Mouse (Mus musculus) testis, adult 2 months (tissue): ENCODE results near the gene Sorl1. TPM values are rescaled to one million over a fixed set of nuclear protein-coding genes. Genes with fewer than 3 reads are reported as not detected.

Experiments used
- H3K27ac ChIP-seq: fragments of 200-500 bp; 2 replicates; pipeline ENCODE4 v1.5.1; 2012; ENCODE audit warnings: low read depth, low read length; ENCODE audit not compliant: control insufficient read depth, insufficient read depth
- H3K27me3 ChIP-seq: fragments of 200-500 bp; 2 replicates; pipeline ENCODE4 v1.6.1; 2012; ENCODE audit warnings: mild to moderate bottlenecking, low read length, moderate library complexity; ENCODE audit not compliant: control insufficient read depth, insufficient read depth
- H3K36me3 ChIP-seq: fragments of 200-500 bp; 2 replicates; pipeline ENCODE4 v1.6.1; 2012; ENCODE audit warnings: mild to moderate bottlenecking, low read length; ENCODE audit not compliant: control insufficient read depth, insufficient read depth
- H3K4me1 ChIP-seq: fragments of 200-500 bp; 2 replicates; pipeline ENCODE4 v1.6.1; 2012; ENCODE audit warnings: low read length; ENCODE audit not compliant: control insufficient read depth, insufficient read depth
- H3K4me3 ChIP-seq: fragments of 200-500 bp; 2 replicates; pipeline ENCODE4 v1.5.1; 2012; ENCODE audit warnings: low read depth, mild to moderate bottlenecking, low read length, moderate library complexity, mixed read lengths; ENCODE audit not compliant: control insufficient read depth
- CTCF ChIP-seq: fragments of 200-500 bp; IDR thresholded peaks from 2 replicates; pipeline ENCODE4 v1.5.1; 2012; ENCODE audit warnings: low read depth, mild to moderate bottlenecking, inconsistent platforms, low read length, moderate library complexity; ENCODE audit not compliant: control insufficient read depth, insufficient read depth, insufficient replicate concordance
- POLR2A ChIP-seq: fragments of 200-500 bp; IDR thresholded peaks from 2 replicates; pipeline ENCODE4 v1.6.1; 2012; ENCODE audit warnings: low read depth, mild to moderate bottlenecking, inconsistent platforms, low read length, moderate library complexity; ENCODE audit not compliant: control insufficient read depth
- polyA plus RNA-seq: library from polyadenylated mRNA; depleted of rRNA; stranded (reverse); fragments of >200 nt; gene quantifications from 2 replicates; pipeline ENCODE4 v1.2.3, GENCODE M21; 2012

Sorl1 gene
- polyA plus RNA-seq, 1 experiment = 3.7 TPM

GRCm38 (mm10) chr9:42157981-42158380, 33.9 kb upstream of the Sorl1 start:
- H3K4me1 ChIP-seq = no peaks in the 10 kb centered on the region
- no peaks in the 10 kb centered on the region for H3K27me3 ChIP-seq
- no peak overlapping the region for H3K4me3 ChIP-seq
- no peak overlapping the region for H3K27ac ChIP-seq
- TF ChIP-seq POLR2A = no peak
- no peaks in the 10 kb centered on the region for H3K36me3 ChIP-seq

DNA sequence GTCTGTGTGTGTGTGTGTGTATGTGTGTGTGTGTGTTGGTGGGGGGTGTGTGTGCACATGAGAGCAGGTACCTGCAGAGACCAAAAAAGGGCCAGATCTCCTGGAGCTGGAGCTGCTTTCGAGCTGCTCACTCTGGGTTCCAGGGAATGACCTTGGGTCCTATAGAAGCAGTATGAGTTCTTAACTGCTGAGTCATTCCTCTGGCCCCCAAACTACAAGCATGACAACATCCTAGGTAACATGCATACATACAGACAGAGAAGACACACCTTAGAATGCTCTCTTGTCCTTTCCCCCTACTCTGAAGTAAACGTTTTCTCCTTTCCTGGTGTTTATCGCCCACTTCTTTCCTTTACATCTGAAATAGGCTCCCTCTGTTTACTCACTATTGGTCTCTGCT, 32.5 kb upstream of the Sorl1 start:
- Histone ChIP-seq H3K36me3 (no peaks in the 10 kb centered on the region), H3K27ac (no peak overlapping the region)
- TF ChIP-seq CTCF = no peak
- no peak for TF ChIP-seq POLR2A

DNA sequence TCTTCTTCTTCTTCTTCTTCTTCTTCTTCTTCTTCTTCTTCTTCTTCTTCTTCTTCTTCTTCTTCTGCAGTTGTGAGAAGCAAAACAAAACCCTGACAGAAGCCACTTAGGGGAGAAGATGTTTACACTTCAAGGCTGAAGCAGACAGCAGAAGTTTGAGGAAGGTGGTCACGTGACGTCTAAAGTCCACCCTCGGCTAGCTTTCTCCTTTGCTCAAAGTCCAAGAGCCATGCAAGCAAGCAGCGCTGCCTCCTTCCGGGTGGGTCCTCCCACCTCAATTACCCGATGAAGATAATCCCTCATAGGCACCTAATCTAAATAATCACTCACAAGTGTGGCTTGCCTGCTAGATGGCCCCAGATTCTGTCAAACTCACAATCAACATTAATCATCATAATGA, 30.6 kb upstream of the Sorl1 start:
- no peaks in the 10 kb centered on the region for H3K27me3 ChIP-seq
- no peaks in the 10 kb centered on the region for H3K4me1 ChIP-seq
- H3K36me3 ChIP-seq = no peaks in the 10 kb centered on the region
- no peak overlapping the region for H3K4me3 ChIP-seq
- no peak overlapping the region for H3K27ac ChIP-seq
- TF ChIP-seq CTCF (no peak), POLR2A (no peak)

More for the DNA sequence above, 32.5 kb upstream of the Sorl1 start:
- H3K27me3 ChIP-seq = no peaks in the 10 kb centered on the region
- no peak overlapping the region for H3K4me3 ChIP-seq
- no peaks in the 10 kb centered on the region for H3K4me1 ChIP-seq

- Histone ChIP-seq H3K4me3 (no peak overlapping the region), H3K36me3 (no peaks in the 10 kb centered on the region), H3K27ac (no peak overlapping the region), H3K27me3 (no peaks in the 10 kb centered on the region), H3K4me1 (no peaks in the 10 kb centered on the region)
- TF ChIP-seq CTCF = no peak
- no peak for TF ChIP-seq POLR2A
Observed at GRCm38 (mm10) chr9:42148816-42149215, 24.7 kb upstream of the Sorl1 start.

GRCm38 (mm10) chr9:42148036-42148435, 23.9 kb upstream of the Sorl1 start:
- Histone ChIP-seq H3K4me1 (no peaks in the 10 kb centered on the region), H3K36me3 (no peaks in the 10 kb centered on the region), H3K27me3 (no peaks in the 10 kb centered on the region), H3K27ac (no peak overlapping the region), H3K4me3 (no peak overlapping the region)
- TF ChIP-seq CTCF (no peak), POLR2A (no peak)

- Histone ChIP-seq H3K4me3 (no peak overlapping the region), H3K4me1 (no peaks in the 10 kb centered on the region), H3K27me3 (no peaks in the 10 kb centered on the region), H3K36me3 (no peaks in the 10 kb centered on the region), H3K27ac (no peak overlapping the region)
- TF ChIP-seq POLR2A (no peak), CTCF (no peak)
Observed at GRCm38 (mm10) chr9:42146463-42146862, 22.4 kb upstream of the Sorl1 start.

DNA sequence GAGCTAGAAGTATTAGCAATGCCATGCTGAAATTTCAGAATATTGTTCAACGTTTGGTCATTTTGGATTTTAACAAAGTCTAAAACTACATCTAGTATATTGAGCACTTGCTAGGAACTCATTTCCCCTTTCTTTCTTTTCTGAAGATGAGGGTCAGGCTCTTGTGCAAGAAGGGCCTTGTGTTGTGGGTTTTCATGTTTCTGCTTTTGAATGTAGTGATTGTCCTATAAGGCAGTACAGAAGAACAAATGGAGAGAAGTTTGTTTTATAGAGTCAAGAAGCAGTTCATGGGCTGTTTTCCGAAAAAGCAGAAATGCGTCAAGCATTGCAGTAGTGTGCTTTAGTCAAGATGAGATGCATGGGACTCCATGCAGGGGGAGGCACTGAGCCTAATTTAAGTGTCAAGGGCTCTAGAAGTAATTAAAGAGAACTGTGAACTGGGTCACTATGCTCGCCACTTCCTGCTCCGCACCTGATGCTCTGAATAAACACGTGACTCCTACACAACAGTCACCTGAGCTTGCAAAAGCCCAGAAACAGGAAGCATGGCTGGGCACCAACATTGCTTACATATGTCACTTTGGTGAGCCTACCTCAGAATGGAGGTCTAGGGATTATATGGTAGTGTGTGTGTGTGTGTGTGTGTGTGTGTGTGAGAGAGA, 17.6 kb upstream of the Sorl1 start:
- Histone ChIP-seq H3K36me3 (no peaks in the 10 kb centered on the region), H3K27me3 (no peaks in the 10 kb centered on the region), H3K27ac (no peak overlapping the region), H3K4me1 (no peaks in the 10 kb centered on the region), H3K4me3 (no peak overlapping the region)
- TF ChIP-seq POLR2A (no peak), CTCF (no peak)
